Mouse (Mus musculus): ENCODE results near the gene Hoxb2.

GRCm38 (mm10) chr11:96365441-96366091 lies 15.2 kb downstream of the Hoxb2 start, which contains the start of gene Hoxb1:
- no peak for TF ChIP-seq POLR2A (IDR thresholded peaks at IDR 0.05; ENCODE audit: borderline replicate concordance, insufficient read depth, low read length)
- TF ChIP-seq CTCF (IDR thresholded peaks at IDR 0.05; ENCODE audit: borderline replicate concordance, insufficient read depth, low read depth, low read length), result no peak

All from cerebellum, adult 2 months (tissue).